Mouse (Mus musculus): Measurements from ENCODE around the gene Cpsf4l.
"Not testable (repeated sequence)": the region's sequence is repeated elsewhere in the genome, so short reads cannot be mapped to it uniquely, and the experiment has no call there.

Gene Cpsf4l

GRCm38 (mm10) chr11:113661835-113662351, 47.9 kb downstream of the Cpsf4l start:
- no peak for DNase-seq

- DNase-seq: no peak
Observed at GRCm38 (mm10) chr11:113660940-113661339, 48.9 kb downstream of the Cpsf4l start.

- DNase-seq: not testable (repeated sequence)
Observed at GRCm38 (mm10) chr11:113660213-113660612, 49.6 kb downstream of the Cpsf4l start.

GRCm38 (mm10) chr11:113658763-113659162, 51.1 kb downstream of the Cpsf4l start:
- DNase-seq: no peak

GRCm38 (mm10) chr11:113658319-113658718, 51.5 kb downstream of the Cpsf4l start:
- DNase-seq: no peak

- DNase-seq: no peak
Observed at GRCm38 (mm10) chr11:113657221-113657620, 52.6 kb downstream of the Cpsf4l start.

GRCm38 (mm10) chr11:113656511-113656932, 53.3 kb downstream of the Cpsf4l start:
- DNase-seq: no peak

- DNase-seq: no peak
Observed at GRCm38 (mm10) chr11:113654561-113655270, 55.1 kb downstream of the Cpsf4l start.

- DNase-seq: no peak
Observed at GRCm38 (mm10) chr11:113654105-113654504, 55.7 kb downstream of the Cpsf4l start.

- no peak for DNase-seq
Observed at GRCm38 (mm10) chr11:113652516-113652915, 57.3 kb downstream of the Cpsf4l start.

GRCm38 (mm10) chr11:113651907-113652273, 57.9 kb downstream of the Cpsf4l start:
- peak; percentile 78 for DNase-seq

GRCm38 (mm10) chr11:113651206-113651906, 58.5 kb downstream of the Cpsf4l start:
- DNase-seq: peak; percentile 23

- DNase-seq: peak; percentile 86
Observed at GRCm38 (mm10) chr11:113649353-113650210, 60.2 kb downstream of the Cpsf4l start, which contains the start of gene Slc39a11. Slc39a11 (minus strand) TSS chr11:113650079.

GRCm38 (mm10) chr11:113648690-113649352, 61.0 kb downstream of the Cpsf4l start, which contains the start of gene Cog1:
Cog1 (plus strand) TSS chr11:113649169.
- peak; percentile 11 for DNase-seq

Measured in retina, postnatal 1 day (tissue).